Mouse (Mus musculus): ENCODE data around the gene Cited2. TPM values are rescaled to one million over a fixed set of nuclear protein-coding genes. Genes with fewer than 3 reads are reported as not detected.
A peak's percentile ranks its signal among the peaks of the same experiment; 100 is the strongest.

The Cited2 gene
- polyA plus RNA-seq, 1 experiment: 143 TPM

- H3K27ac ChIP-seq (ENCODE audit: insufficient read depth, low read depth, low read length): peak overlapping the region; percentile 99
- no peak for TF ChIP-seq CTCF (IDR thresholded peaks at IDR 0.05; ENCODE audit: low read depth, low read length)
- no peak for TF ChIP-seq POLR2A (IDR thresholded peaks at IDR 0.05; ENCODE audit: borderline replicate concordance, low read depth, low read length)
- H3K4me1 ChIP-seq (ENCODE audit: control insufficient read depth, insufficient read depth, low read length): peaks cover 27% of the 10 kb centered on the region
- H3K4me3 ChIP-seq (ENCODE audit: insufficient read depth, low read length): peak overlapping the region; percentile 91
Measured at GRCm38 (mm10) chr10:17722158-17722557, 860 bp upstream of the Cited2 start.

GRCm38 (mm10) chr10:17723421-17723841 lies 413 bp downstream of the Cited2 start:
- TF ChIP-seq POLR2A (IDR thresholded peaks at IDR 0.05; ENCODE audit: borderline replicate concordance, low read depth, low read length) (no peak), CTCF (IDR thresholded peaks at IDR 0.05; ENCODE audit: low read depth, low read length) (no peak)
- Histone ChIP-seq H3K4me3 (ENCODE audit: insufficient read depth, low read length) (peak overlapping the region; percentile 97), H3K27ac (ENCODE audit: insufficient read depth, low read depth, low read length) (peak overlapping the region; percentile 98), H3K4me1 (ENCODE audit: control insufficient read depth, insufficient read depth, low read length) (peaks cover 32% of the 10 kb centered on the region)

GRCm38 (mm10) chr10:17723871-17724741 lies 1.1 kb downstream of the Cited2 start:
- H3K4me3 ChIP-seq (ENCODE audit: insufficient read depth, low read length): peak overlapping the region; percentile 97
- H3K4me1 ChIP-seq (ENCODE audit: control insufficient read depth, insufficient read depth, low read length): peaks cover 32% of the 10 kb centered on the region
- H3K27ac ChIP-seq (ENCODE audit: insufficient read depth, low read depth, low read length): peak overlapping the region; percentile 98
- TF ChIP-seq CTCF (IDR thresholded peaks at IDR 0.05; ENCODE audit: low read depth, low read length) (no peak), POLR2A (IDR thresholded peaks at IDR 0.05; ENCODE audit: borderline replicate concordance, low read depth, low read length) (no peak)

- peaks cover 29% of the 10 kb centered on the region for H3K4me1 ChIP-seq (ENCODE audit: control insufficient read depth, insufficient read depth, low read length)
- peak overlapping the region; percentile 97 for H3K4me3 ChIP-seq (ENCODE audit: insufficient read depth, low read length)
- no peak for TF ChIP-seq CTCF (IDR thresholded peaks at IDR 0.05; ENCODE audit: low read depth, low read length)
- no peak for TF ChIP-seq POLR2A (IDR thresholded peaks at IDR 0.05; ENCODE audit: borderline replicate concordance, low read depth, low read length)
- H3K27ac ChIP-seq (ENCODE audit: insufficient read depth, low read depth, low read length): peak overlapping the region; percentile 51
Measured at GRCm38 (mm10) chr10:17725037-17725584, 2.1 kb downstream of the Cited2 start.

GRCm38 (mm10) chr10:17725644-17726372 lies 2.8 kb downstream of the Cited2 start:
- no peak overlapping the region for H3K27ac ChIP-seq (ENCODE audit: insufficient read depth, low read depth, low read length)
- TF ChIP-seq CTCF (IDR thresholded peaks at IDR 0.05; ENCODE audit: low read depth, low read length) (no peak), POLR2A (IDR thresholded peaks at IDR 0.05; ENCODE audit: borderline replicate concordance, low read depth, low read length) (no peak)
- peaks cover 22% of the 10 kb centered on the region for H3K4me1 ChIP-seq (ENCODE audit: control insufficient read depth, insufficient read depth, low read length)
- H3K4me3 ChIP-seq (ENCODE audit: insufficient read depth, low read length): peak overlapping the region; percentile 33

GRCm38 (mm10) chr10:17726373-17726720 lies 3.3 kb downstream of the Cited2 start:
- H3K4me3 ChIP-seq (ENCODE audit: insufficient read depth, low read length): no peak overlapping the region
- TF ChIP-seq CTCF (IDR thresholded peaks at IDR 0.05; ENCODE audit: low read depth, low read length) (no peak), POLR2A (IDR thresholded peaks at IDR 0.05; ENCODE audit: borderline replicate concordance, low read depth, low read length) (no peak)
- H3K4me1 ChIP-seq (ENCODE audit: control insufficient read depth, insufficient read depth, low read length): peaks cover 17% of the 10 kb centered on the region
- no peak overlapping the region for H3K27ac ChIP-seq (ENCODE audit: insufficient read depth, low read depth, low read length)

- H3K27ac ChIP-seq (ENCODE audit: insufficient read depth, low read depth, low read length): peak overlapping the region; percentile 26
- peaks cover 17% of the 10 kb centered on the region for H3K4me1 ChIP-seq (ENCODE audit: control insufficient read depth, insufficient read depth, low read length)
- TF ChIP-seq POLR2A (IDR thresholded peaks at IDR 0.05; ENCODE audit: borderline replicate concordance, low read depth, low read length): no peak
- no peak for TF ChIP-seq CTCF (IDR thresholded peaks at IDR 0.05; ENCODE audit: low read depth, low read length)
- H3K4me3 ChIP-seq (ENCODE audit: insufficient read depth, low read length): no peak overlapping the region
Measured at GRCm38 (mm10) chr10:17727161-17727925, 4.3 kb downstream of the Cited2 start.

GRCm38 (mm10) chr10:17727926-17728279 lies 4.9 kb downstream of the Cited2 start:
- H3K4me1 ChIP-seq (ENCODE audit: control insufficient read depth, insufficient read depth, low read length): peaks cover 17% of the 10 kb centered on the region
- H3K4me3 ChIP-seq (ENCODE audit: insufficient read depth, low read length): no peak overlapping the region
- H3K27ac ChIP-seq (ENCODE audit: insufficient read depth, low read depth, low read length): no peak overlapping the region
- TF ChIP-seq POLR2A (IDR thresholded peaks at IDR 0.05; ENCODE audit: borderline replicate concordance, low read depth, low read length) (no peak), CTCF (IDR thresholded peaks at IDR 0.05; ENCODE audit: low read depth, low read length) (no peak)

- no peak overlapping the region for H3K27ac ChIP-seq (ENCODE audit: insufficient read depth, low read depth, low read length)
- no peak for TF ChIP-seq CTCF (IDR thresholded peaks at IDR 0.05; ENCODE audit: low read depth, low read length)
- TF ChIP-seq POLR2A (IDR thresholded peaks at IDR 0.05; ENCODE audit: borderline replicate concordance, low read depth, low read length): no peak
- H3K4me3 ChIP-seq (ENCODE audit: insufficient read depth, low read length): no peak overlapping the region
- peaks cover 17% of the 10 kb centered on the region for H3K4me1 ChIP-seq (ENCODE audit: control insufficient read depth, insufficient read depth, low read length)
Measured at GRCm38 (mm10) chr10:17728711-17729110, 5.7 kb downstream of the Cited2 start.
